Mouse (Mus musculus) bone marrow, adult 2 months (tissue): ENCODE measurements around the gene Kcnq1.

Experiments used
- CTCF ChIP-seq: fragments of 200-500 bp; IDR thresholded peaks from 2 replicates; pipeline ENCODE4 v1.5.1; 2011; ENCODE audit warnings: low read length, control low read depth; ENCODE audit not compliant: control insufficient read depth, insufficient read depth
- POLR2A ChIP-seq: fragments of 200-500 bp; IDR thresholded peaks from 2 replicates; pipeline ENCODE4 v1.6.1; 2011; ENCODE audit warnings: low read depth, mild to moderate bottlenecking, control low read depth, low read length, borderline replicate concordance; ENCODE audit not compliant: control insufficient read depth

- TF ChIP-seq POLR2A (no peak), CTCF (no peak)
Observed at GRCm38 (mm10) chr7:143313572-143314319, 207.6 kb downstream of the Kcnq1 start.
